In the genomic region with DNA sequence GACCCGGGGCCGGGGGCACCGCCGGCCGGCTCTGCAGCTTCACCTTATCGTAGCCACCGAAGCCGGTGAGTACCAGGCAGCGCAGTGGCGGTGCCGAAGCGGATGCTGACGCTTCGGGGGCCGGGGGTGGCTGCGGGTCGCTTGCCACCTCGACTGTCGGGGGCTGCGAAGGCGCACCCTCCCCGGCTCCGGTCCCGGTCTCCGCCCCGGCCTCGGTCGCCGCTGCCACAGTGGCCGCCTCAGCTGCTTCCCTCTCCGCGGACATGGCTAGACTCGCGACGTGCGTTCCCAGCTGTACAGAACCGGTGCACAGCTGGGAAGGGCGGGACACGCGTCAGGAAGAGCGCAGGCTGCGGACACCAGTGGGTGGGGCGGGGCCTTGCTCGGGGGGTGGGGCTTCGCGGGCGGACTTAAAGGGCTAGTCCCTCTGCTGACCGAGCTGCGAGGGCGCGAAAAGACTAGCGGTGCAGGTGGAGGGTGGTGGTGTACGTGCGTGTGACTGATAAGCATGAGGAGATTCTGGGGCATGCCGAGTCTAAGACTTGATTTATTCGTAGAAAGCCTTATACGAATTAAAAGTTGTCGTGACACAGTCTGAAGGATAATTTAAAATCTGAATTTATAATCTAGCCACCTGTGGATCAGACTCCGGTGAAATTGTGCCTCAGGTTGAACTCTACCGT, we compare ENCODE assay signal across 8 mouse cellular contexts. TPM values are rescaled to one million over a fixed set of nuclear protein-coding genes. Genes with fewer than 3 reads are reported as not detected.
DNase-seq lines count a peak whose midpoint lies in the region; ATAC-seq and TF ChIP-seq lines count a peak whose summit lies in the region.

A gene (minus strand): TSS at position 362 of the 683 bp plus-strand sequence.

- no peaks in the 10 kb centered on the region for H3K9me3 ChIP-seq in E14TG2a.4 (ENCODE audit: low read length)
- H3K9me3 ChIP-seq in forebrain, embryonic 14.5 days (replicated peaks; ENCODE audit: control insufficient read depth, low read length) = no peaks in the 10 kb centered on the region

- peak within 1 kb of the TSS; percentile 87 for H3K27ac ChIP-seq in forebrain, embryonic 14.5 days (ENCODE audit: low read depth, low read length)

- peaks cover 35% of the 10 kb centered on the region for H3K27me3 ChIP-seq in E14TG2a.4 (ENCODE audit: insufficient read depth, low read length)
- H3K27me3 ChIP-seq in forebrain, embryonic 14.5 days (replicated peaks; ENCODE audit: control insufficient read depth, insufficient read depth, low read length) = no peaks in the 10 kb centered on the region

- H3K4me3 ChIP-seq in E14TG2a.4 (replicated peaks; ENCODE audit: low read length) = peak within 1 kb of the TSS; percentile 91
- peak within 1 kb of the TSS; percentile 90 for H3K4me3 ChIP-seq in forebrain, embryonic 14.5 days (ENCODE audit: low read depth, low read length)

- DNase-seq in brain, adult 2 months (ENCODE audit: low read depth, low spot score) = peak; percentile 88
- DNase-seq in forebrain, embryonic 14.5 days (ENCODE audit: low spot score) = peak; percentile 81
- DNase-seq in layer of hippocampus, adult 9-11 months = peak; percentile 68
- peak; percentile 80 for DNase-seq in lung, postnatal 10 days
- DNase-seq in ovary, postnatal 14 days (ENCODE audit: low spot score) = peak; percentile 47
- peak; percentile 25 to 44 for DNase-seq in thymus, postnatal 10 days (ENCODE audit: low spot score in 2 of 2)

- no peak for TF ChIP-seq CTCF in E14TG2a.4 (conservative IDR thresholded peaks at IDR 0.05; ENCODE audit: low read length)

- H3K36me3 ChIP-seq in E14TG2a.4 (ENCODE audit: insufficient read depth, low read length) = peaks cover 26% of the 10 kb centered on the region
- H3K36me3 ChIP-seq in forebrain, embryonic 14.5 days (ENCODE audit: control insufficient read depth, insufficient read depth, low read length) = peaks cover 29% of the 10 kb centered on the region

- H3K4me2 ChIP-seq in forebrain, embryonic 14.5 days (ENCODE audit: low read length) = peak within 1 kb of the TSS; percentile 82

- ATAC-seq in forebrain, embryonic 14.5 days = peak; percentile 56
- ATAC-seq in hematopoietic stem cell, adult 5-6 weeks (replicated peaks in 1 of 2; ENCODE audit: insufficient read depth in 1 of 2, low FRiP score in 2 of 2, low TSS enrichment in 1 of 2, low read depth in 1 of 2, poor library complexity in 2 of 2, severe bottlenecking in 2 of 2) = peak; percentile 6 to 25; a peak in 1 of 4 replicates

- 1% methylated on average over 58 of the region's 60 CpGs for WGBS in forebrain, embryonic 14.5 days

- peaks cover 81% of the 10 kb centered on the region for H3K4me1 ChIP-seq in E14TG2a.4 (replicated peaks; ENCODE audit: low read depth, low read length)
- H3K4me1 ChIP-seq in forebrain, embryonic 14.5 days (ENCODE audit: control insufficient read depth, insufficient read depth, low read length) = peaks cover 37% of the 10 kb centered on the region

- peak within 1 kb of the TSS; percentile 79 for H3K9ac ChIP-seq in forebrain, embryonic 14.5 days (ENCODE audit: low read length)

RNA-seq across cellular contexts. Expression of the gene that starts here (rescaled TPM):
- polyA plus RNA-seq in forebrain, embryonic 14.5 days (2014; fragmentation: Nextera tagmentation; extraction: Ambion mirVana) = 77.5 and 85.7 TPM in 2 replicates
- 22.9 and 29.3 TPM in 2 replicates for total RNA-seq in hematopoietic stem cell, adult 5-6 weeks (2017)

Comparison
In these comparisons a context has a peak if more than half of its experiments do, and no peak if none do; other contexts are left out.
1. Peak in every context shown above with its lines: DNase-seq, ATAC-seq, H3K4me3 ChIP-seq and H3K27ac ChIP-seq.
2. DNase-seq: peak in every context shown above with its lines; median percentile 88 in brain, adult 2 months; 81 in forebrain, embryonic 14.5 days; 80 in lung, postnatal 10 days; 68 in layer of hippocampus, adult 9-11 months; 47 in ovary, postnatal 14 days; 34 in thymus, postnatal 10 days.